Mouse (Mus musculus): ENCODE data around the gene Tas2r104.

Gene Tas2r104

GRCm38 (mm10) chr6:131685644-131686043 is at the start of gene Tas2r104:
Gene Tas2r104, minus strand, starts transcription at chr6:131685744.
- no peak for DNase-seq

- DNase-seq: no peak
These were observed 27.3 kb upstream of the Tas2r104 start for GRCm38 (mm10) chr6:131712803-131713202.

- no peak for DNase-seq
These were observed 4.4 kb upstream of the Tas2r104 start, which contains the start of gene Tas2r114 for GRCm38 (mm10) chr6:131689963-131690362. Gene Tas2r114, minus strand, starts transcription at chr6:131690063.

- DNase-seq: no peak
These were observed 1.9 kb upstream of the Tas2r104 start, which contains the start of gene Tas2r105 for GRCm38 (mm10) chr6:131687395-131687794. Gene Tas2r105, minus strand, starts transcription at chr6:131687495.

- DNase-seq: no peak
These were observed 6.8 kb downstream of the Tas2r104 start, which contains the start of gene Tas2r106 for GRCm38 (mm10) chr6:131678786-131679185. Gene Tas2r106, minus strand, starts transcription at chr6:131678886.

- DNase-seq: no peak
These were observed 25.5 kb downstream of the Tas2r104 start, which contains the start of gene Tas2r107 for GRCm38 (mm10) chr6:131660049-131660448. Gene Tas2r107, minus strand, starts transcription at chr6:131660149.

Data from lung, postnatal 4 days (tissue).